17 mouse cellular contexts compared by ENCODE assay signal in genomic region chr14:76253850-76254249, GRCm38 (mm10).
A peak's percentile ranks its signal among the peaks of the same experiment; 100 is the strongest.
DNase-seq lines count a peak whose midpoint lies in the region; ATAC-seq lines count a peak whose summit lies in the region.
"Had no signal": no experiment of that assay in that cellular context is flagged by ENCODE, and none has a peak within 500 bp of the region (broad histone marks: within the 10 kb centered on the region; RNA-seq: fewer than 3 reads in every experiment).

No protein-coding gene starts in this region.

- H3K4me1 ChIP-seq in forebrain, embryonic 12.5 days: peaks cover 54% of the 10 kb centered on the region
- peaks cover 15% of the 10 kb centered on the region for H3K4me1 ChIP-seq in forebrain, embryonic 11.5 days (replicated peaks; ENCODE audit: control insufficient read depth, insufficient read depth, low read length)
- H3K4me1 ChIP-seq in neural tube, embryonic 13.5 days (replicated peaks): peaks cover 36% of the 10 kb centered on the region
- H3K4me1 ChIP-seq in midbrain, embryonic 12.5 days: peaks cover 60% of the 10 kb centered on the region
- H3K4me1 ChIP-seq: liver, embryonic 12.5 days had no signal

- H3K36me3 ChIP-seq in forebrain, embryonic 12.5 days (replicated peaks): no peaks in the 10 kb centered on the region
- H3K36me3 ChIP-seq in forebrain, embryonic 11.5 days (ENCODE audit: control insufficient read depth, insufficient read depth, low read length): no peaks in the 10 kb centered on the region
- H3K36me3 ChIP-seq in neural tube, embryonic 13.5 days: no peaks in the 10 kb centered on the region
- H3K36me3 ChIP-seq in midbrain, embryonic 12.5 days: no peaks in the 10 kb centered on the region
- H3K36me3 ChIP-seq: heart, embryonic 13.5 days; liver, embryonic 12.5 days had no signal

- DNase-seq in forebrain, embryonic 11.5 days (ENCODE audit: low spot score): no peak
- DNase-seq in neural tube, embryonic 10.5 days (ENCODE audit: extremely low spot score, low spot score): no peak
- no peak for DNase-seq in spleen, postnatal 4 days (ENCODE audit: low spot score in 2 of 2)
- DNase-seq in thymus, postnatal 10 days (ENCODE audit: low spot score in 2 of 2): no peak
- no peak for DNase-seq in retina, postnatal 1 day
- DNase-seq: adrenal gland, adult 2 months; cerebellum, adult 11 months; kidney, adult 2 months; kidney, postnatal 14 days; lung, postnatal 14 days; right cerebral cortex, postnatal 25 days had no signal

- H3K27me3 ChIP-seq in forebrain, embryonic 12.5 days: peaks cover 13% of the 10 kb centered on the region
- 0 out of 2 replicates have a peak, but pooled peaks cover 2% of the 10 kb centered on the region for H3K27me3 ChIP-seq in forebrain, embryonic 11.5 days (ENCODE audit: control insufficient read depth, insufficient read depth, low read length)
- no peaks in the 10 kb centered on the region for H3K27me3 ChIP-seq in neural tube, embryonic 13.5 days
- H3K27me3 ChIP-seq in midbrain, embryonic 12.5 days: peaks cover 10% of the 10 kb centered on the region; the same call in 1 of the 2 replicates
- H3K27me3 ChIP-seq: CH12.LX; heart, embryonic 13.5 days had no signal

- H3K4me3 ChIP-seq in forebrain, embryonic 12.5 days (replicated peaks): no peak overlapping the region
- H3K4me3 ChIP-seq in forebrain, embryonic 11.5 days (ENCODE audit: low read depth, low read length): no peak overlapping the region
- H3K4me3 ChIP-seq in neural tube, embryonic 13.5 days: no peak overlapping the region
- H3K4me3 ChIP-seq in midbrain, embryonic 12.5 days: no peak overlapping the region
- H3K4me3 ChIP-seq: heart, embryonic 13.5 days; liver, embryonic 12.5 days had no signal

- H3K9me3 ChIP-seq in forebrain, embryonic 12.5 days: no peaks in the 10 kb centered on the region
- H3K9me3 ChIP-seq in forebrain, embryonic 11.5 days (ENCODE audit: control insufficient read depth, low read length): no peaks in the 10 kb centered on the region
- no peaks in the 10 kb centered on the region for H3K9me3 ChIP-seq in neural tube, embryonic 13.5 days
- no peaks in the 10 kb centered on the region for H3K9me3 ChIP-seq in midbrain, embryonic 12.5 days
- H3K9me3 ChIP-seq: heart, embryonic 13.5 days; liver, embryonic 12.5 days had no signal

- H3K27ac ChIP-seq in forebrain, embryonic 12.5 days: peak overlapping the region; percentile 93; the same call in 1 of the 2 replicates
- H3K27ac ChIP-seq in forebrain, embryonic 11.5 days (ENCODE audit: low read depth, low read length): no peak overlapping the region; the same call in 1 of the 2 replicates
- peak overlapping the region; percentile 85; the same call in 1 of the 2 replicates for H3K27ac ChIP-seq in neural tube, embryonic 13.5 days (replicated peaks)
- peak overlapping the region; percentile 90 for H3K27ac ChIP-seq in midbrain, embryonic 12.5 days (replicated peaks)
- H3K27ac ChIP-seq: liver, embryonic 12.5 days had no signal

- whole genome bisulfite sequencing in forebrain, embryonic 12.5 days: 40% methylated on average over 3 of the region's 3 CpGs
- WGBS in forebrain, embryonic 11.5 days: 44% methylated on average over 3 of the region's 3 CpGs
- WGBS in neural tube, embryonic 13.5 days: 48% methylated on average over 3 of the region's 3 CpGs
- WGBS in midbrain, embryonic 12.5 days: 21% methylated on average over 3 of the region's 3 CpGs

- H3K4me2 ChIP-seq in forebrain, embryonic 12.5 days: no peak overlapping the region
- H3K4me2 ChIP-seq in forebrain, embryonic 11.5 days (ENCODE audit: low read depth, low read length, severe bottlenecking): no peak overlapping the region
- no peak overlapping the region for H3K4me2 ChIP-seq in neural tube, embryonic 13.5 days
- H3K4me2 ChIP-seq in midbrain, embryonic 12.5 days (replicated peaks): no peak overlapping the region
- H3K4me2 ChIP-seq: liver, embryonic 12.5 days had no signal

- H3K9ac ChIP-seq in forebrain, embryonic 12.5 days: no peak overlapping the region
- no peak overlapping the region for H3K9ac ChIP-seq in forebrain, embryonic 11.5 days (ENCODE audit: low read length)
- no peak overlapping the region for H3K9ac ChIP-seq in neural tube, embryonic 13.5 days
- H3K9ac ChIP-seq in midbrain, embryonic 12.5 days (replicated peaks): no peak overlapping the region
- H3K9ac ChIP-seq: heart, embryonic 13.5 days; liver, embryonic 12.5 days had no signal

- ATAC-seq in forebrain, embryonic 12.5 days (ENCODE audit: low FRiP score): no peak
- no peak for ATAC-seq in forebrain, embryonic 11.5 days (replicated peaks; ENCODE audit: low FRiP score)
- ATAC-seq in neural tube, embryonic 13.5 days (ENCODE audit: low read depth): no peak
- ATAC-seq in midbrain, embryonic 12.5 days (ENCODE audit: low FRiP score, low read depth): no peak
- ATAC-seq: liver, embryonic 12.5 days had no signal
